Mouse (Mus musculus): ENCODE data around the gene Lyl1. TPM values are rescaled to one million over a fixed set of nuclear protein-coding genes. Genes with fewer than 3 reads are reported as not detected.

The Lyl1 gene
- 7.6 and 7.8 TPM in 2 replicates for polyA plus RNA-seq (2015; fragmentation: Nextera tagmentation; extraction: Ambion mirVana)

DNA sequence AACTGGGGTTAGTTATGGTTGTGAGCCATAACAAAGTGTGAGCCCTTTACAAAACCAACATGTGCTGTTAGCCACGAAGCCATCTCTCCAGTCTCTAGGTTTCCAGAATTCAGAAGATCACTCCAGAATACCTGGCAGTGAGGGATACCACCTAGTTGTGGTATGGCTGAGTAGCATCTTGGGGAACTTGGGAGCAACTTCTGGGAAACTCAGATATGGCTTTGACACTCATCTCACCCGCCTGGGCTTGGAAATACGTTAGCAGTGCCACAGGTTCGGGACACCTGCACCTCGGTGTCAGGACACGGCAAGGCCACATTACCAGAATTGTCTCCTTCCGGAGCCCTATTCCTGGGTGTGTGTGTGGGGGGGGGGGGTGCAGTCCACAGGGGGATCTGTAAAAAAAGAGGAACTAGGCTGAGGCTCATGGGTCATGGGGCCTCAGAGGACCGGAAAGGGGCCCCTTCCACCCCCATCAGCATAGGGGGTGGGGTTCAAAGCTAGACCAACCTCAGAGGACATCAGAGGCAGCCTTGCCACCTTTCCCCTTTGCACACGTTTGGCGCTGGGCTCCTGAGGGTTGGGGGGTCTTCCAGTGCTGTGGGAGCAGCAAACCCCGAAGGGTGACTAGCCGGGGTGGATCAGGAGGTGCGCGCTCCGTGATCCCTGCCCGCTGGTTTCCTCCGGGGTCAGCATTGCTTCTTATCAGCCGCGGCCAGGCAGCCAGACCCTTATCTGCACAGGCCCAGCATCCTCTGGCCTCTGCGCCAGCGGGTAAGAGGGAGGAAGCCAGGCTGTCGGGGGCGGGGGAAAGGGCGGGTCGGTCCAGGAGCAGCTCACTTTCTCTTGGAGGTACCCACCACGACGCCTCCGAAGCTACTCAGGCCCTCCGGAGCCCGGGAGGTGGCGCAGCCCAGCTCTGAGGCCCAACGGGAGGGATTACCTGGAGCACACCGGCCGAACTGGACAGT lies at the start of gene Lyl1:
Gene Lyl1 (plus strand): TSS at position 517 of the 971 bp plus-strand sequence.
- peak within 1 kb of the TSS; percentile 36 for H3K4me3 ChIP-seq (replicated peaks)
- H3K36me3 ChIP-seq = peaks cover 34% of the 10 kb centered on the region
- peak; percentile 55 for ATAC-seq (replicated peaks; ENCODE audit: low FRiP score)
- H3K9me3 ChIP-seq (replicated peaks) = no peaks in the 10 kb centered on the region
- H3K9ac ChIP-seq = no peak within 1 kb of the TSS
- H3K27me3 ChIP-seq = peaks cover 50% of the 10 kb centered on the region
- WGBS = 5% methylated on average over 34 of the region's 34 CpGs
- peak within 1 kb of the TSS; percentile 80 for H3K27ac ChIP-seq
- H3K4me2 ChIP-seq = peak within 1 kb of the TSS; percentile 44
- peaks cover 46% of the 10 kb centered on the region for H3K4me1 ChIP-seq

DNA sequence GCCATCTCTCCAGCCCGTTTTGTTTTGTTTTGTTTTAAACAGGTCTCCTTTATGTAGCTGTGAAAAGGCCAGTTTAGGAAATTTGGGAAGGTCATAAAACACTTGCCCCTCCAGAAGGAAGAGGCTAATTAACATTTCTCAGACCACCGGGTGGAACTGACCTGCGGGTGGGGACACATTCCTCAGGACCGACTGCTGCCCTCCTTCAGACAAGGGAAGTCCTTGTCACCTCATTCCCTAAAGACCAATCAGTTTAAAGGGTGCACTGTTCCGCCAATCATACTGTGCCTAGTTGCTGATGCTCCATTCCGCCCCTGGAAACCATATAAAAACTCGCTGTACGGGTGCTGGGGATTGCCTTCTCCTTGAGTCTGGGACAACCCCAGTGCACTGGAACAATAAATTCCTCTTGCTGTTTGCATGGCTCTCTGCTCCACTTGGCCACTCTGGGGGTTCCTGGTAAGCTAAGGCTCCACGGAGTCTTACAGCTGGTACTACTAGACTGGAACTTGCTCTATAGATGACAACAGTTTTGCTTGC lies 48.1 kb upstream of the Lyl1 start:
- Histone ChIP-seq H3K4me2 (no peak overlapping the region), H3K4me3 (replicated peaks) (no peak overlapping the region), H3K27me3 (no peaks in the 10 kb centered on the region), H3K9ac (no peak overlapping the region), H3K36me3 (no peaks in the 10 kb centered on the region), H3K9me3 (replicated peaks) (no peaks in the 10 kb centered on the region), H3K4me1 (peaks cover 43% of the 10 kb centered on the region), H3K27ac (peak overlapping the region; percentile 66; the same call in 1 of the 2 replicates)
- 40% methylated on average over 9 of the region's 9 CpGs for WGBS
- no peak for ATAC-seq (replicated peaks; ENCODE audit: low FRiP score)

DNA sequence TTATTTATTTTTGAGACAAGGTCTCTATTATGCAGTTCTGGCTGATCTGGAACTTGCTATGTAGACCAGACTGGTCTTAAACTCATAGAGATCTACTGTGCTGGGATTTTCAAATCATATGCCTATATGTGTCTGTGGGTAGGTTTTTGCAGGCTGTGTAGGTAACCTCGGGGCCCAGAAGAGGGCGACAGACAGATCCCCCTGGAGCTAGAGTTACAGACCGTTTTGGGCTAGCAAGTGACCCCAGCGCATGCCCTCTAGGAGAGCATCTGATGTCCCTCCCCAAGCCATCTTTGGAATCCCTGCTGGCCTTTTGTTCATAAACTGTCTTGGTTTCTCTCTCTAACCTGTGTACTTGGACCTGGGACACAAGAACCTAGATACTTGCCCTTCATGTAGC lies 46.7 kb upstream of the Lyl1 start:
- Histone ChIP-seq H3K27me3 (no peaks in the 10 kb centered on the region), H3K9ac (no peak overlapping the region), H3K9me3 (replicated peaks) (no peaks in the 10 kb centered on the region), H3K27ac (peak overlapping the region; percentile 97), H3K4me3 (replicated peaks) (0 out of 2 replicates have a peak overlapping the region, but pooled peaks have one; percentile 48), H3K4me2 (no peak overlapping the region; the same call in 1 of the 2 replicates), H3K4me1 (peaks cover 56% of the 10 kb centered on the region), H3K36me3 (no peaks in the 10 kb centered on the region)
- WGBS = 43% methylated on average over 4 of the region's 4 CpGs
- no peak for ATAC-seq (replicated peaks; ENCODE audit: low FRiP score)

DNA sequence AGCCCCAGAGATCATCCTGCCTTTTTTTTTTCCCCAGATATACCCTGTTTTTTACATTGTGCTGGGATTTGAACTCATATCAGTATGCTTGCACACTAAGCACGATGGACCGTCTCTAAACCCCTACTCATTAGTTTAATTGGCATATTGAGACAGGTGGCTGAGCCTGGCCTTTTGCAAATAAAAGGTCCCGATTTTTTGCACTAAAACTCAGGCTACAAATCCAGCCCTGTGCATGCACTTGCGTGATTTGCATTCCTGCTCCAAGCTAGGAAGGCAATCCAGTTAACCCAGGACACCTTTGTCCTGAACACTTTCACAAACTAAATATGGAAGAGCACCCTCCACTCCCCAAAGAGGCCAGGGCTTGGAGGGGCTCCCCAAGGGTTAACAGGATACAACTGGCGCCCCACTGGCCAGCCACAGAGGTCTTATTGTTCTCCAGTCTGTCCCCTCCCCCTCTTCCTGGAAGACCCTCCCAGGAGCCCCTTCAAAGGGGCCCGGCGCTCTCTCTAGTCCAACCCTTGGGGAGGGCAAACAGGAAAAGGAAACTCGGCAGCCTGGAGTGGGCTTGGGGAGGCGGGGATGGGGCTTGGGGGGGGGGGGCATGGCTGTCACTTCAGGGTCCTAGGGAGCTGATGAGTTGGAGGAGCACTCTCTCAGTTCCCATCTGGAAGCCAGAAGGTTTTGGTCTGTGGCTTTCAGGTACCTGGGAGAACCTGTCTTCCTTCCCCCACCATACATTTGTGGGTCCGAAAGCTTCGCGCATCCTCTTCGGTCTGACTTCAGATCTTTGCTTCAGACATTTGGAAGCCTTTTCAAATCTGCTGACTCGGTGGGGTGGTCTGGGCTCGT lies 45.7 kb upstream of the Lyl1 start:
- ATAC-seq (replicated peaks; ENCODE audit: low FRiP score) = peak; percentile 57
- WGBS = 2% methylated on average over 15 of the region's 15 CpGs
- Histone ChIP-seq H3K4me1 (peaks cover 65% of the 10 kb centered on the region), H3K4me2 (peak overlapping the region; percentile 75), H3K4me3 (replicated peaks) (peak overlapping the region; percentile 48), H3K9me3 (replicated peaks) (no peaks in the 10 kb centered on the region), H3K27ac (peak overlapping the region; percentile 97), H3K9ac (peak overlapping the region; percentile 48), H3K27me3 (no peaks in the 10 kb centered on the region), H3K36me3 (no peaks in the 10 kb centered on the region)

DNA sequence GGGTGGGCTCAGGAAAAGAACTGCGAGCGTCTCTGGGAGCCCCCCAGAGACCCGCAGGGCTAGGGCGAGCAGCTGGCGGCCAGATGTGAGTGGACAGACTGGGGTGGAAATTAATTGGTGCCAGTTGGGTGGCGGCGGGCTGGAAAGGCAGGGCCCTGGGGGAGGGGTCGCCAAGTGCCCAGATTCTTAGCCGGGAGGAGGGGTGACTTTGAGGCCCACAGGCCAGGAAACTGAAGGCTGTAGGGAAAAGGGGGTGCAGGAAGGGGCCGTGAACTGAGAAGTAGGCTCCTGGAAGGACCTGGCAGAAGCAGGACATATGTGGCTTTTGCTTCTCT lies 45.1 kb upstream of the Lyl1 start:
- Histone ChIP-seq H3K4me2 (peak overlapping the region; percentile 75), H3K36me3 (no peaks in the 10 kb centered on the region), H3K27me3 (no peaks in the 10 kb centered on the region), H3K9me3 (replicated peaks) (no peaks in the 10 kb centered on the region), H3K9ac (peak overlapping the region; percentile 48), H3K4me3 (replicated peaks) (peak overlapping the region; percentile 48), H3K27ac (peak overlapping the region; percentile 97), H3K4me1 (peaks cover 70% of the 10 kb centered on the region)
- no peak for ATAC-seq (replicated peaks; ENCODE audit: low FRiP score)
- under 1% methylated on average over 10 of the region's 10 CpGs for WGBS

DNA sequence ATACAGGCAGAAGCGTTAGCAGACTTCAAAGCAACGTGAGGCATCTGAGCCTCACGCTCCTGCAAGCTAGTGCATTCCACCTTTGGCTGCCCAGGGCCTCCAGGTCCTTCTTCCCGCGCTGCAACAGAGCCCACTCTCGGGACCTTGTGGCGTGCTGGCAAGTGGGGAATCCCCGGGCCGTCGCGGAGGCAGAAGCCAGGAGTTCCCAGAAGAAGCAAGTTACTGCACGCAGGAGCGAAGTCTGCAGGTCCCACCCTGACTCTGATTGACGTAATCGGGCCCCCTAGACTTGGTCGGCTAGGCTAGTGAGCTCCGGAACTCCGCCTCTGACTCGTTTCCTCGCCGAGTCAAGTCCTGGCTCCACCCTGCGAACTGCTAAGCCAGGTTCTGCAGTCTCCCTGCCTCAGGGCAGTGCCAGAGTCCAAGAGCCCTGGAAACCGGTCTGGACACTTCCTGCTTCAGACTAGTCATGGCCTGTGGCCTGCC lies 44.6 kb upstream of the Lyl1 start:
- no peaks in the 10 kb centered on the region for H3K36me3 ChIP-seq
- peak overlapping the region; percentile 48 for H3K4me3 ChIP-seq (replicated peaks)
- H3K4me2 ChIP-seq = peak overlapping the region; percentile 75
- peaks cover 70% of the 10 kb centered on the region for H3K4me1 ChIP-seq
- 0% methylated on average over 23 of the region's 23 CpGs for WGBS
- no peaks in the 10 kb centered on the region for H3K27me3 ChIP-seq
- peak overlapping the region; percentile 48 for H3K9ac ChIP-seq
- ATAC-seq (replicated peaks; ENCODE audit: low FRiP score) = peak; percentile 73
- H3K9me3 ChIP-seq (replicated peaks) = no peaks in the 10 kb centered on the region
- peak overlapping the region; percentile 97 for H3K27ac ChIP-seq

DNA sequence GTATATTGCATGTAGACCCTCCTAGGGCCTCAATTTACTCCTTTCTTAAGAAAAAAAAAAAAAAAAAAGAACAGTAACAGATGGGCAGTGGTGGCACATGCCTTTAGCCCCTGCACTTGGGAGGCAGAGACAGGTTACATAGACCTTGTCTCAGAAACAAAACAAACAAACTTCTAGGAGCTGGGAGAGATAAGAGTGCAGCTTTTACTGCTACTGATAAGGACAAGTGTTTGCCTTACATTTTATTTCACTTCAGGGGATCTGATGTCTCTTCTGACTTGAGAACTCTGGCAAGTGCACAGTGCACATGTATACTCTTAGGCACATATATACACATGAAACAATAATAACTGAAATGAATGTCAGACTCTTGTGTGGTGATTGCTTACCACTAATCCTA lies 44.1 kb upstream of the Lyl1 start:
- Histone ChIP-seq H3K9ac (peak overlapping the region; percentile 48), H3K27ac (peak overlapping the region; percentile 97), H3K4me2 (peak overlapping the region; percentile 75), H3K9me3 (replicated peaks) (no peaks in the 10 kb centered on the region), H3K4me1 (peaks cover 70% of the 10 kb centered on the region), H3K36me3 (no peaks in the 10 kb centered on the region), H3K27me3 (no peaks in the 10 kb centered on the region), H3K4me3 (replicated peaks) (peak overlapping the region; percentile 48)
- ATAC-seq (replicated peaks; ENCODE audit: low FRiP score) = no peak

DNA sequence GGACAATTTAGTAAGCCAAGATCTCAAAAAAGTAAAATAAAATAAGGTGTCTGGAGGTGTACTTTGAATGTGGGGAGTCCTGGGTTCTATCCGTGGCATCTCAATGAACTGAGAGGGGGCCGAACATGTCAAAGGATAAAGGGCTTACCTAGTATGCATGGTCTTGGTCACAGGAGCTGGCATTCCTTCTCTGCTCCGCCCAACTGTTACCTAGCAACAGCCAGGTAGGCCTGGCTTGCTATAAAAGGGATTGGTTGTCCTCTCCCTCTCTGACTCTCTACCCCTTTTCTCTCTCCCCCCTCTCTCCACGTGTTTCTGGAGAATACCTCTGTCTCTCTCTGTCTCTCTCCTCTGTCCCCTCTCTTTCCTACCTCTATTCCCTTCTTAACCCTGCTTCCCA lies 43.6 kb upstream of the Lyl1 start:
- H3K27ac ChIP-seq = peak overlapping the region; percentile 97
- peaks cover 70% of the 10 kb centered on the region for H3K4me1 ChIP-seq
- no peaks in the 10 kb centered on the region for H3K36me3 ChIP-seq
- no peak overlapping the region for H3K9ac ChIP-seq
- peak overlapping the region; percentile 75; the same call in 1 of the 2 replicates for H3K4me2 ChIP-seq
- 41% methylated on average over 4 of the region's 4 CpGs for WGBS
- no peak for ATAC-seq (replicated peaks; ENCODE audit: low FRiP score)
- H3K9me3 ChIP-seq (replicated peaks) = no peaks in the 10 kb centered on the region
- H3K4me3 ChIP-seq (replicated peaks) = no peak overlapping the region
- no peaks in the 10 kb centered on the region for H3K27me3 ChIP-seq

DNA sequence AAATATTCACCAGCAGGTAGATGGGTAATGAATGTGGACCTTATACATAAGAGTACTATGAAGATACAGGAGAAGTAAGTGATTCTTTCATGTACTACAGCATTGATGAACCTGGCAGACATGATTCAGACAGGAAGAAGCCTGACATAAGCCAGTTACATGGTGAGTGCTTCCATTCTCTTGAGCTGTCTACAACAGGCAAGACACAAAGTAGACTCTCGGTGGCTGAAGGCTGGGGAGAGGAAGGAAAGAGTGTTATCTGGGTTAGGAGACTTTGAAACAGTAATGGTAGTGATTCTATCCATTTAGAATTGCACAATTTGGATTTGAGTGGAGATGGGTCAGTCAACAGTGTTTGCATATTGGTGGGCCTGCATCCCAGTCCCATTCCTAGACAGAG lies 42.3 kb upstream of the Lyl1 start:
- WGBS = 74% methylated on average over 1 of the region's 1 CpGs
- peaks cover 73% of the 10 kb centered on the region for H3K4me1 ChIP-seq

DNA sequence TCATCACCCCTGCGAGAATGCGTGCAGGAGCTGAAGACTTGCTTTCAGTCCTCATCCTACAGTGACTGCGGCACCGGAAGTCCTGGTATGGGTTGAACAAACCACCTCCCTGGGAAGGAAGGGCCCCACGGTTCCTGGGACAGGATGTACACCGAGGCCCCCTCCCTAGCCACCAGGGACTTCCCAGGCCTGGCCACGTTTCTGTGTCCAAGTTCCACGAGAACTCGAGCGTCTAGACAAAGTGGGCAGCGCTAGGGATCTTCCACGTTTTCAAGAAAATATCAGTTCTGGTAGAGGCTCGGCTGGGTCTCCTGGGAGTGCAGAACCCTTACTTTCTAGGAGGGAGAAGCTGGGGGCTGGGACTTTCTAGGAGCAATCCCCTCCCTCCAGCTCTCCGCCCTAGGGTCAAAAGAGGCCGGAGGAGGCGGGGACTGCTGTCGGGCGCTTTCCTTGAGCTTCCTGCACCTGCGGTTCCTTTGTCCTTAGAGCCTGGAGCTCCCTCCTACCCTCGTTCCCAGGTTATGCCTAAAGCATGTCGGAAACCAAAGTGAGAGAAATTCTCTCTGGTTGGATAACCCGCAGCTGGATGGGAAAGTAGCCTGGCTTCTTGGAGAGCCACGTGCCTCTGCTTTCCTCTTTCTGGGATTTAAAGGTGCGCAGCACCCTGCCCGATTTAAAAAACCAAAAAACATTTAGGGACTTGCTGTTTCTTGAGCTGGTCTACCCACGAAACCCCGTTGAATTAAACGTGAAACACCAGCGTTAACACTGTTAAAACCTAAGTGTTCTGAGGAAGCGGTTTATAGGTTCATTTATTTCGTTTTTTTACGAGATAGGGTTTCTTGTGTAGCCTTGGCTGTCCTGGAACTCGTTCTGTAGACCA lies 41.1 kb upstream of the Lyl1 start:
- under 1% methylated on average over 33 of the region's 33 CpGs for WGBS
- peak overlapping the region; percentile 97 for H3K27ac ChIP-seq
- peak overlapping the region; percentile 75 for H3K4me2 ChIP-seq
- H3K9me3 ChIP-seq (replicated peaks) = no peaks in the 10 kb centered on the region
- ATAC-seq (replicated peaks; ENCODE audit: low FRiP score) = peak; percentile 10; the same call in 1 of the 2 replicates
- peaks cover 69% of the 10 kb centered on the region for H3K4me1 ChIP-seq
- peak overlapping the region; percentile 88 for H3K9ac ChIP-seq
- no peaks in the 10 kb centered on the region for H3K36me3 ChIP-seq
- peak overlapping the region; percentile 74 for H3K4me3 ChIP-seq (replicated peaks)
- H3K27me3 ChIP-seq = no peaks in the 10 kb centered on the region

More for the DNA sequence above, 42.3 kb upstream of the Lyl1 start:
- Histone ChIP-seq H3K36me3 (no peaks in the 10 kb centered on the region), H3K4me2 (0 out of 2 replicates have a peak overlapping the region, but pooled peaks have one; percentile 75), H3K9ac (no peak overlapping the region), H3K9me3 (replicated peaks) (no peaks in the 10 kb centered on the region), H3K27me3 (no peaks in the 10 kb centered on the region), H3K4me3 (replicated peaks) (no peak overlapping the region), H3K27ac (peak overlapping the region; percentile 97)
- ATAC-seq (replicated peaks; ENCODE audit: low FRiP score) = no peak

Measured in kidney, embryonic 15.5 days (tissue).